Mouse (Mus musculus): ENCODE measurements around the gene Nabp1.

DNA sequence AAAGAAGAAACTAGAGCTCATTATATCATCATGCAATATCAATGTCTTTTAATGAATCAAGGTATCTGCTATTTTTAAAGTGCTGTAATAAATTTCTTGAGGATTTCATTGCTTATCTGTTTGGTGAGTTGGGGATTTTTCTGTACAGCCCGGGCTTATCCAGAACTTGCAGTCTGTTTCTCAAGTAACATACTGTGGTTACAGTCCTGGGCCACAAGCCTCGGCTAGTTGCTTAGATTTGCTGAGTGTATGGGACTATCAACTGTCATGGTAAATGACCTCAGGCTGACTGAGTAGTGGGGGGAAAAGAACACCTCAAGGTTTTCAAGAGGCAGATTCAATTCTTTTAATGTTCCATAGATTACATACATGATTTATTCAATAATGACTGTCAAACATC lies 24.8 kb upstream of the Nabp1 start:
- TF ChIP-seq CTCF (IDR thresholded peaks at IDR 0.05; ENCODE audit: low read depth) (no peak), EP300 (optimal IDR thresholded peaks at IDR 0.05) (no peak)

Measured in stomach, postnatal 0 days (tissue).